Mouse (Mus musculus) C2C12 (cell line): ENCODE data around the gene Tas2r137. TPM values are rescaled to one million over a fixed set of nuclear protein-coding genes. Genes with fewer than 3 reads are reported as not detected.

Experiments used
- H3K27me3 ChIP-seq: one replicate; pipeline ENCODE4 v1.6.1; 2011; ENCODE audit not compliant: control insufficient read depth, insufficient read depth, insufficient read length
- H3K36me3 ChIP-seq: one replicate; pipeline ENCODE4 v1.6.1; 2011; ENCODE audit not compliant: control insufficient read depth, insufficient read depth
- H3K4me3 ChIP-seq: one replicate; pipeline ENCODE4 v1.5.1; 2011; ENCODE audit warnings: mild to moderate bottlenecking, control low read depth; ENCODE audit not compliant: poor library complexity, insufficient read depth, severe bottlenecking
- H3K79me2 ChIP-seq: one replicate; pipeline ENCODE4 v1.6.1; 2011; ENCODE audit not compliant: control insufficient read depth, insufficient read depth
- H3K79me3 ChIP-seq: one replicate; pipeline ENCODE4 v1.6.1; 2011; ENCODE audit warnings: low read depth, control low read depth
- H3ac ChIP-seq: one replicate; pipeline ENCODE3; 2011; ENCODE audit warnings: low read depth; ENCODE audit not compliant: control insufficient read depth, insufficient read length
- CEBPB ChIP-seq: IDR thresholded peaks from one replicate; pipeline ENCODE4 v1.6.1; 2011; ENCODE audit warnings: low read depth, mild to moderate bottlenecking, control low read depth, moderate library complexity
- CTCF ChIP-seq: IDR thresholded peaks from one replicate; pipeline ENCODE4 v1.5.1; 2011; ENCODE audit not compliant: control insufficient read depth, insufficient read depth, insufficient read length
- FOSL1 ChIP-seq: IDR thresholded peaks from one replicate; pipeline ENCODE4 v1.8.0; 2011; ENCODE audit warnings: mild to moderate bottlenecking, low read length; ENCODE audit not compliant: poor library complexity, insufficient read depth, severe bottlenecking
- MAX ChIP-seq: IDR thresholded peaks from one replicate; pipeline ENCODE4 v1.6.1; 2011; ENCODE audit warnings: mild to moderate bottlenecking, control low read depth
- MYOD1 ChIP-seq: IDR thresholded peaks from one replicate; pipeline ENCODE4 v1.6.1; 2011; ENCODE audit warnings: low read depth; ENCODE audit not compliant: control insufficient read depth, insufficient read length
- MYOG ChIP-seq: IDR thresholded peaks from one replicate; pipeline ENCODE4 v1.6.1; 2011; ENCODE audit not compliant: control insufficient read depth, insufficient read length; ENCODE audit errors: extremely low read depth
- USF1 ChIP-seq: IDR thresholded peaks from one replicate; pipeline ENCODE4 v1.6.1; 2011; ENCODE audit warnings: low read depth, mild to moderate bottlenecking, control low read depth, moderate library complexity
- polyA plus RNA-seq: library from polyadenylated mRNA; unstranded; fragments of >200 nt; fragmentation: generic; extraction: Trizol; gene quantifications from one replicate; pipeline ENCODE4 v1.2.1, GENCODE M21; 2012; ENCODE audit warnings: missing spikeins

Gene Tas2r137
- polyA plus RNA-seq, 1 experiment: not detected

DNA sequence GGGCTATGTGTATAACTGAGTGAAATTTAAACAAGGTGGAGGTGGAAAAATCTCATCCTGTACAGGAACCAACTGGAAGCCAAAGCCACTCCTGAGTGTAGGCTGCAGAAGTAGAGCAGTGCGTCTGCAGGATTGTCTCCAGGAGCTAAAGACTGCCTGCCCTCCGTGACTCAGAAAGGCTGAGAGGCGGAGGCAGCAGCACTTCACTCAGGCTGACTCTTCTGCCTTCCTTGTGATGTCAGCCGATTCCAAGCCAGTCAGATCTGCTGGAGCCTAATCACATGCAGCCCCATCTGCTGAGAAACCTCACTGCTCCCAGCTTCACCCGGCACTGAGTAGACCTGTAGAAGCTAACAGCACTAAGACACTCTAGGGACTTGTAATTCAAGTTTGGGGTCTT lies 8.7 kb upstream of the Tas2r137 start:
- Histone ChIP-seq H3ac (no peak overlapping the region), H3K79me3 (no peaks in the 10 kb centered on the region), H3K27me3 (no peaks in the 10 kb centered on the region), H3K4me3 (no peak overlapping the region), H3K79me2 (no peaks in the 10 kb centered on the region), H3K36me3 (peaks cover 80% of the 10 kb centered on the region)
- TF ChIP-seq USF1: no peak
- no peak for TF ChIP-seq CTCF
- TF ChIP-seq FOSL1: no peak
- no peak for TF ChIP-seq MYOD1
- no peak for TF ChIP-seq CEBPB
- TF ChIP-seq MYOG: no peak
- TF ChIP-seq MAX: no peak

DNA sequence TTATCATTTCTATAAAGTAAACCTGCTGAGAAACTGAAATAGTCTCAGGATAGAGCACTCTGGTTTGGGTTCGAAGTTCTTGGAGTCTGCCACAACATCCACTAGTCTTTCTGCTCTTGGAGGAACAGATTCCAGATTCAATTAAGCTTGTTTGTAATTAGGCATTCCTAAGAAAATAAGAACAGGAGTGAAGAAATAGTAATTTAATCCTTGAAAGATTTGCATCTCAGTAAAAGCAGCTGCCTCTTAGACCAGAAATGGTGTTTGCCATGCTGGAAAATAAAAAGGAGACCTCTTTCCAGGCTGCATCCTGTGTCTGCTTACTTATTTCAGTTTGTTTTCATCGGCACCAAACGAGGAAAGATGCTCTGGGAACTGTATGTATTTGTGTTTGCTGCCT lies 2.2 kb downstream of the Tas2r137 start, which contains the start of gene Tas2r108:
Gene Tas2r108, plus strand, starts transcription at position 301 of the 400 bp plus-strand sequence.
- no peaks in the 10 kb centered on the region for H3K79me2 ChIP-seq
- no peak for TF ChIP-seq MAX
- no peak for TF ChIP-seq FOSL1
- TF ChIP-seq CTCF: no peak
- no peak for TF ChIP-seq CEBPB
- no peaks in the 10 kb centered on the region for H3K36me3 ChIP-seq
- H3K27me3 ChIP-seq: no peaks in the 10 kb centered on the region
- no peaks in the 10 kb centered on the region for H3K79me3 ChIP-seq
- no peak within 1 kb of the TSS for H3ac ChIP-seq
- H3K4me3 ChIP-seq: no peak within 1 kb of the TSS

DNA sequence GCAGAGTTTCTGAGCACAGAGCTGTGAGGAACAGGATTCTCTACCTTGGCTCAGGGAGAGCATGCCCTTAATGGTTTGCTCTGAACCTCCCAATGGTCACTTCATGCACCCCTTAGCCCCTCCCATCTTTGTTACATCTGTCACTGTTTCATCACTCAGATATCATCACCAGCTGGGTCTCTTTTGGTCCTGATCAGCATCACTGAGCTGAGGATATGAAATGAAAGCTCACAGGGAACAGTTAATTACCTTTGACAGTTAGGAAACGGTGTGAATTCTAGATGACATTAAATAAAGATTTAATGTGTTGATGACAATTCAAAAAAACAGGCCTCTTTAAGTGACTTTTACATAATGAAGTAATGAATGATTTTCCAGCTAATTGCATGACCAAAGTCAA lies 28.4 kb downstream of the Tas2r137 start, which contains the start of gene Prss37:
Gene Prss37, minus strand, starts transcription at position 101 of the 400 bp plus-strand sequence.
- no peaks in the 10 kb centered on the region for H3K79me3 ChIP-seq
- no peaks in the 10 kb centered on the region for H3K27me3 ChIP-seq
- H3K79me2 ChIP-seq: no peaks in the 10 kb centered on the region
- TF ChIP-seq CTCF: no peak
- TF ChIP-seq CEBPB: no peak
- TF ChIP-seq USF1: no peak
- no peak for TF ChIP-seq MAX
- TF ChIP-seq FOSL1: no peak
- TF ChIP-seq MYOG: no peak
- no peak for TF ChIP-seq MYOD1
- H3ac ChIP-seq: no peak within 1 kb of the TSS
- no peak within 1 kb of the TSS for H3K4me3 ChIP-seq
- H3K36me3 ChIP-seq: no peaks in the 10 kb centered on the region

Other genes starting within 250 kb of the Tas2r137 start
- gene Agk, start 166.1 kb upstream of the Tas2r137 start, polyA plus RNA-seq: 11.0 TPM
- 0.82 TPM for gene E330009J07Rik, start 55.1 kb upstream of the Tas2r137 start, polyA plus RNA-seq
- gene Wee2, start 52.1 kb upstream of the Tas2r137 start, polyA plus RNA-seq: not detected
- 40.5 TPM for gene Ssbp1, start 19.9 kb upstream of the Tas2r137 start, polyA plus RNA-seq
- not detected for gene Tas2r108, start 2.3 kb downstream of the Tas2r137 start, polyA plus RNA-seq
- not detected for gene Prss37, start 28.3 kb downstream of the Tas2r137 start, polyA plus RNA-seq
- gene Olfr461, start 63.8 kb downstream of the Tas2r137 start, polyA plus RNA-seq: not detected
- gene Olfr460, start 78.3 kb downstream of the Tas2r137 start, polyA plus RNA-seq: not detected
- gene Clec5a, start 94.6 kb downstream of the Tas2r137 start, polyA plus RNA-seq: not detected
- gene Tas2r138, start 122.1 kb downstream of the Tas2r137 start, polyA plus RNA-seq: not detected
- 0.54 TPM for gene Mgam, start 137.6 kb downstream of the Tas2r137 start, polyA plus RNA-seq